Mouse (Mus musculus) liver, embryonic 14.5 days (tissue): ENCODE measurements at regions not wholly inside any gene's neighbourhood (a gene's known extent, or its start where the extent isn't known, plus 50 kb on each side); places are given as distances from the start of the nearest gene placed in this dataset.

ENCODE experiments used
- CTCF ChIP-seq: IDR thresholded peaks from 2 replicates; pipeline ENCODE4 v1.5.1; 2016; ENCODE audit warnings: antibody characterized with exemption, low read depth, control low read depth
- EP300 ChIP-seq: IDR thresholded peaks from 2 replicates; pipeline ENCODE4 v1.6.1; 2016; ENCODE audit warnings: antibody characterized with exemption, low read depth

DNA sequence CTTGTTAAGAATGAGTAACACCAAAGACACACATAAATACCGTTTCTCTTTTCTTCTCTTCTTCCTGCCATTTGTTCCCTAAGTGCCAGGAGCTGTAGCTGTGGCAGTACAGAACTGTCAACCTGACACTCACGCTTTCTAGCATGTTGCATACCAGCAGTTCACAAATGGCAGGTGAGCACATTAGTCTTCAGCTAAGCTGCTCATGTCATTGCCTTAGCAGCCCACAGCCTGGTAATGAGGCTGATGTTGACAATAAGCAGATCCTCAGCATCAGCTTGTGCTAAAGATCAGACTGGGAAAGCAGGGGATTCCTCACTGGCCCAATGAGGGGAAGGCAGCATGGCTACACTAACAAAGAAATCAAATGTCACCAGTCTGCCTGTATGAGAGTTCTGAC, 190.4 kb upstream of the Chl1 start:
- TF ChIP-seq CTCF (no peak), EP300 (no peak)
